Mouse (Mus musculus) forebrain, embryonic 12.5 days (tissue): ENCODE data around the gene Gm6993. TPM values are rescaled to one million over a fixed set of nuclear protein-coding genes. Genes with fewer than 3 reads are reported as not detected.

Experiments used
- ATAC-seq: fragments of 200-750 bp; cut with Nextera tagmentation; 2 replicates; pipeline ENCODE4 v1.8.0; 2017; ENCODE audit warnings: moderate TSS enrichment; ENCODE audit not compliant: low FRiP score
- H3K27ac ChIP-seq: fragments of 300-500 bp; sonication (generic); 2 replicates; pipeline ENCODE4 v1.5.1; 2016; ENCODE audit warnings: mild to moderate bottlenecking
- H3K27me3 ChIP-seq: fragments of 300-500 bp; sonication (generic); 2 replicates; pipeline ENCODE4 v1.6.1; 2016; ENCODE audit warnings: mild to moderate bottlenecking
- H3K36me3 ChIP-seq: fragments of 300-500 bp; sonication (generic); replicated peaks from 2 replicates; pipeline ENCODE4 v1.6.1; 2016; ENCODE audit warnings: mild to moderate bottlenecking
- H3K4me1 ChIP-seq: fragments of 300-500 bp; sonication (generic); 2 replicates; pipeline ENCODE4 v1.6.1; 2016
- H3K4me2 ChIP-seq: fragments of 300-500 bp; sonication (generic); 2 replicates; pipeline ENCODE4 v1.6.1; 2016; ENCODE audit warnings: mild to moderate bottlenecking, moderate library complexity
- H3K4me3 ChIP-seq: fragments of 300-500 bp; sonication (generic); replicated peaks from 2 replicates; pipeline ENCODE4 v1.5.1; 2016; ENCODE audit warnings: mild to moderate bottlenecking
- H3K9ac ChIP-seq: fragments of 300-500 bp; sonication (generic); 2 replicates; pipeline ENCODE4 v1.6.1; 2016; ENCODE audit warnings: mild to moderate bottlenecking
- H3K9me3 ChIP-seq: fragments of 300-500 bp; sonication (generic); 2 replicates; pipeline ENCODE4 v1.6.1; 2016
- WGBS: fragments of 180-500 bp; shearing (Covaris S2); methylation state at CpG from one replicate; pipeline ENCODE4 v1.1.7; 2016; 5-methylcytosine and 5-hydroxymethylcytosine counted together
- polyA plus RNA-seq: library from polyadenylated mRNA; unstranded; fragments of >200 nt; fragmentation: Nextera tagmentation; extraction: Ambion mirVana; gene quantifications from 2 replicates; pipeline ENCODE4 v1.2.1, GENCODE M21; 2016

The Gm6993 gene
- polyA plus RNA-seq, 1 experiment from 2014 or later: not detected

- H3K4me1 ChIP-seq: peaks cover 21% of the 10 kb centered on the region; the same call in 1 of the 2 replicates
- no peaks in the 10 kb centered on the region for H3K36me3 ChIP-seq
- peak overlapping the region; percentile 47; the same call in 1 of the 2 replicates for H3K27ac ChIP-seq
- peak overlapping the region; percentile 38 for H3K9ac ChIP-seq
- no peaks in the 10 kb centered on the region for H3K9me3 ChIP-seq
- peak; percentile 63 for ATAC-seq
- H3K4me2 ChIP-seq: peak overlapping the region; percentile 69
- H3K4me3 ChIP-seq: peak overlapping the region; percentile 43
- H3K27me3 ChIP-seq: peaks cover 58% of the 10 kb centered on the region
- WGBS: under 1% methylated on average over 50 of the region's 50 CpGs
Observed at GRCm38 (mm10) chr12:31265722-31266431, 25.3 kb downstream of the Gm6993 start.

DNA sequence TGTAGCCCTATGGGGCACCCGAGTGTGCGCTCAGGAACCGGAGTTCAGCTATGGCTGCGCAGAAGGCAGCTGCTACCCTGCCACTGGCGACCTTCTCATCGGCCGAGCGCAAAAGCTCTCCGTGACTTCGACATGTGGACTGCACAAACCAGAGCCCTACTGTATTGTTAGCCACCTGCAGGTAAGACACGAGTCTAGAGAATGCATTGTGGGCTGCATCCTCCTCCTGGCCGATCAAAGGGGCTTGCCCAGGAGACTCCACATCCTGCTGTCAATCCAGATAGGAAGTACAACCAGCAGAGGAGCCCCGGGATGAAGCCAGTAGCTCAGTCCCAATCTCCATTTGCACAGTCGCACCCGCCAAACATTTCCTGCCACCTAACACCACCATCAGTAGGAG, 26.1 kb downstream of the Gm6993 start:
- ATAC-seq: no peak
- Histone ChIP-seq H3K9me3 (no peaks in the 10 kb centered on the region), H3K4me1 (peaks cover 22% of the 10 kb centered on the region), H3K36me3 (no peaks in the 10 kb centered on the region), H3K9ac (peak overlapping the region; percentile 25; the same call in 1 of the 2 replicates), H3K27ac (no peak overlapping the region), H3K4me2 (peak overlapping the region; percentile 69), H3K4me3 (peak overlapping the region; percentile 43), H3K27me3 (peaks cover 58% of the 10 kb centered on the region)
- WGBS: 4% methylated on average over 15 of the region's 15 CpGs

GRCm38 (mm10) chr12:31267363-31267762, 26.8 kb downstream of the Gm6993 start:
- Histone ChIP-seq H3K4me2 (0 out of 2 replicates have a peak overlapping the region, but pooled peaks have one; percentile 69), H3K4me3 (no peak overlapping the region)

GRCm38 (mm10) chr12:31268315-31268714, 27.7 kb downstream of the Gm6993 start:
- Histone ChIP-seq H3K4me3 (no peak overlapping the region), H3K9me3 (no peaks in the 10 kb centered on the region), H3K27ac (no peak overlapping the region), H3K36me3 (no peaks in the 10 kb centered on the region), H3K4me1 (peaks cover 28% of the 10 kb centered on the region), H3K9ac (no peak overlapping the region), H3K27me3 (peaks cover 46% of the 10 kb centered on the region), H3K4me2 (no peak overlapping the region)
- ATAC-seq: no peak
- 81% methylated on average over 3 of the region's 3 CpGs for WGBS

More at GRCm38 (mm10) chr12:31267363-31267762, 26.8 kb downstream of the Gm6993 start:
- no peak overlapping the region for H3K9ac ChIP-seq
- no peak for ATAC-seq
- no peaks in the 10 kb centered on the region for H3K36me3 ChIP-seq
- H3K27me3 ChIP-seq: peaks cover 54% of the 10 kb centered on the region
- WGBS: 62% methylated on average over 4 of the region's 4 CpGs
- no peaks in the 10 kb centered on the region for H3K9me3 ChIP-seq
- H3K27ac ChIP-seq: no peak overlapping the region
- H3K4me1 ChIP-seq: peaks cover 28% of the 10 kb centered on the region

GRCm38 (mm10) chr12:31269020-31269597, 28.5 kb downstream of the Gm6993 start:
- H3K9me3 ChIP-seq: no peaks in the 10 kb centered on the region
- peaks cover 28% of the 10 kb centered on the region for H3K4me1 ChIP-seq
- H3K4me3 ChIP-seq: no peak overlapping the region
- no peak overlapping the region for H3K9ac ChIP-seq
- peaks cover 39% of the 10 kb centered on the region for H3K27me3 ChIP-seq
- no peaks in the 10 kb centered on the region for H3K36me3 ChIP-seq
- no peak for ATAC-seq
- H3K27ac ChIP-seq: no peak overlapping the region
- 78% methylated on average over 12 of the region's 12 CpGs for WGBS
- no peak overlapping the region for H3K4me2 ChIP-seq

DNA sequence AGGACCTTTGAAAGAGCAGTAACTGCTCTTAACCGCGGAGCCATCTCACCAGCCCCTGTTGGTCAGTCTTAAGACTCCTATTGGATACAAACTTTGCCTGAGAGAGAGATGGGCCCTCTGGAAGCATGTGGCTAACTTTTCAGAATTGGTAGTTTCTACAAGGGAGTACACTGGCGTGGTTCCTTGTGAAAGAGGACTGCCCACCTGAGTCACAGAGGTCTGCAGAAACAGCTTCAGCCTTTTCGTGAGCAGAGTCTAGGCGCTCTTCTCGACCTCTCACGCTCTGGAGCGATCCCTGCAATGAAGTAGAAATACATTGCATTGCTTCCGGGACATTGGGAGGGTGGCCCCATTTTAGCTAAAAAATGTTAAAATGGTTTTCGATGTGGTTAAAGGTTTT, 29.8 kb downstream of the Gm6993 start:
- no peak overlapping the region for H3K4me3 ChIP-seq
- H3K27me3 ChIP-seq: peaks cover 27% of the 10 kb centered on the region
- no peak overlapping the region for H3K27ac ChIP-seq
- H3K9me3 ChIP-seq: no peaks in the 10 kb centered on the region
- no peak overlapping the region for H3K4me2 ChIP-seq
- no peak for ATAC-seq
- no peaks in the 10 kb centered on the region for H3K36me3 ChIP-seq
- H3K9ac ChIP-seq: no peak overlapping the region
- peaks cover 20% of the 10 kb centered on the region for H3K4me1 ChIP-seq
- 88% methylated on average over 10 of the region's 10 CpGs for WGBS

DNA sequence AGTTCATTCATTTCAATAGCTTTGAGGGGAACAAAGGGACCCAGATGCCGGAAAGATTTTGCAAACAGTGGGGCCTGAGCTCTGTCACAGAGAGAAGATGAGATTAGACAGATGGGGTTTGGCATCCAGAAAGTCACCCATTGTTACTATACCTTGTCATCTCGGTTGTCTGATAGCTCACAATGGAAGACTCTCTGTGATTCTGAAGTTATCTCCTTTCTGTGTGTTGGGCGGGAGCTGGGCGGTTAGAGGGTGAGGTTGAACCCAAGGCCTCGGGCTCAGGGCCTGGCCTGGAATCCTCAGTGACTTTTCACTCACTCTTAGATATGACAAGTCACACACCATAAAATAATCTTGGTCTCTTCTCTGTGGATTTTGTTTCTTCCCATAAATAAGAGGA, 30.2 kb downstream of the Gm6993 start:
- Histone ChIP-seq H3K9me3 (no peaks in the 10 kb centered on the region), H3K4me2 (no peak overlapping the region), H3K27ac (no peak overlapping the region), H3K4me3 (no peak overlapping the region), H3K27me3 (peaks cover 23% of the 10 kb centered on the region), H3K4me1 (peaks cover 16% of the 10 kb centered on the region), H3K9ac (no peak overlapping the region), H3K36me3 (no peaks in the 10 kb centered on the region)
- 71% methylated on average over 5 of the region's 5 CpGs for WGBS
- ATAC-seq: no peak

DNA sequence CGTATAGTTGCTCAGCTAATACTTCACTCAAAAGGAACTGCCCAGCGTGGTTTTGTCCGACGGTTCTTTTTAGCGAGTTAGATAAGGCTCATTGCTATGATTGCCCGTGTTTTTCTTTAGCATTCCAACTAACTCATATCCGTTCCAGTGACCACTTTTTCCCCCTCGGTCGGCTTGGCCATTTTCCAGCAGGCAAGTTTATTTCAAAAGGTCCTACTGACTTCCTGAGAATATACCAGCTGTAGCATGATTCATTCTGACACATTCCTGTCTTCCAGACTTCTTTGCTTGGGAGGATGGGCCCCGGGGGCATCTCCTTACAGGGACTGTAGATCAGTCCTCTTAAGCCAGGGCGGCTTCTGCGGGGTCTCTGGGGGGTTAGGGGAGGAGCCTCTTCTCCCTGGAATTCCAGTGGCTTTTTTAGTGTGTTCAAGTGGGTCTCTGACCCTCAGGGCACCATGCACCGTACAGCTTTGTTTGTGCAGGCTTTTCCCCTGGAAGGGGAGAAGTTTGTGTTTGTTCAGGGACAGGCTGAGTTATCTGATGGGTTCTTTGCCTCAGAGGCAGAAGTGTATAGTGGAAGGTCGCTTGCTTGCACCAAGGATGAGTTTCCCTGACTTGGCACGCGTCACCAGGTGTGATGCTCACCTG, 30.9 kb downstream of the Gm6993 start:
- H3K4me2 ChIP-seq: no peak overlapping the region
- H3K27me3 ChIP-seq: peaks cover 16% of the 10 kb centered on the region
- peaks cover 10% of the 10 kb centered on the region for H3K4me1 ChIP-seq
- H3K36me3 ChIP-seq: no peaks in the 10 kb centered on the region
- no peaks in the 10 kb centered on the region for H3K9me3 ChIP-seq
- ATAC-seq: no peak
- 58% methylated on average over 16 of the region's 16 CpGs for WGBS
- no peak overlapping the region for H3K27ac ChIP-seq
- no peak overlapping the region for H3K4me3 ChIP-seq
- no peak overlapping the region for H3K9ac ChIP-seq

DNA sequence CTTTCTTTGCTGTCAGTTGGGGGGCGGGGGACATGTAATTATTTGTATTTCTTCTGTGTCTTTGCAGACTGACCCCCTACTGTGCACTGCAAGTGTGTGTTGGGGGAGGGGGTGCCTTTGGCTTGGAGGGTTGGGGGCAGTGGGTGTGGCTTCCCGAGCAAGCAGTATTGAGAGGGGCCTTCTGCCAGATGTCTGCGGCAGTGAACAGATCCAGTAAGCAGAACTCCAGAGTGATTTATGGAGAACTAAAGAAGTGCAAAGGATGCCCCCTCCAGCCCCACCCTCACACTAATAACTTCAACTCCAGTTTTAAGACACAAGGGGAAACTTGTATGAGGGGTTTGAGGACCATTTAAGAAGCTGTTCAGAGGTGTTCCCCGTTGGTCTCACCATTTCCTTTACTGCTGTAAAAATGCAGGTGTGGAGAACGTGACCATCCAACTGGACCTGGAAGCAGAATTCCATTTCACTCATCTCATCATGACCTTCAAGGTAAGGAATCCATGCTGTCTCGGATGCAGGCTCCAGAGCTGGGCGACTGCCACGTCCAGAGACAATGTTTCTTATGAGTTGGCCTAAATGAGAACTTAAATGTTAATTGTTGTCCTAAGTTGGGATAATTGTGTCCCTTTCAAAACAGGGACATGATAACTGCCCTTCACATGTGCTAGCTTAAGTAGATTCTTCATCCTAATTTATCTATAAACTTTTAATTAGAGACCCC, 31.6 kb downstream of the Gm6993 start:
- H3K9me3 ChIP-seq: no peaks in the 10 kb centered on the region
- WGBS: 65% methylated on average over 8 of the region's 8 CpGs
- no peak overlapping the region for H3K4me2 ChIP-seq
- no peak for ATAC-seq
- H3K27ac ChIP-seq: no peak overlapping the region
- H3K36me3 ChIP-seq: no peaks in the 10 kb centered on the region
- H3K4me1 ChIP-seq: peaks cover 6% of the 10 kb centered on the region; the same call in 1 of the 2 replicates
- no peak overlapping the region for H3K9ac ChIP-seq
- H3K27me3 ChIP-seq: peaks cover 9% of the 10 kb centered on the region
- no peak overlapping the region for H3K4me3 ChIP-seq

GRCm38 (mm10) chr12:31272846-31273245, 32.3 kb downstream of the Gm6993 start:
- Histone ChIP-seq H3K27ac (no peak overlapping the region), H3K27me3 (peaks cover 2% of the 10 kb centered on the region), H3K9me3 (no peaks in the 10 kb centered on the region), H3K4me3 (no peak overlapping the region), H3K9ac (no peak overlapping the region), H3K36me3 (no peaks in the 10 kb centered on the region), H3K4me1 (peaks cover 6% of the 10 kb centered on the region; the same call in 1 of the 2 replicates), H3K4me2 (no peak overlapping the region)
- no peak for ATAC-seq
- WGBS: 64% methylated on average over 2 of the region's 2 CpGs

- WGBS: 91% methylated on average over 7 of the region's 7 CpGs
- ATAC-seq: no peak
- H3K4me1 ChIP-seq: peaks cover 6% of the 10 kb centered on the region; the same call in 1 of the 2 replicates
- H3K4me2 ChIP-seq: no peak overlapping the region
- no peak overlapping the region for H3K27ac ChIP-seq
- no peak overlapping the region for H3K9ac ChIP-seq
- H3K27me3 ChIP-seq: no peaks in the 10 kb centered on the region
- H3K4me3 ChIP-seq: no peak overlapping the region
- H3K9me3 ChIP-seq: no peaks in the 10 kb centered on the region
- no peaks in the 10 kb centered on the region for H3K36me3 ChIP-seq
Observed at GRCm38 (mm10) chr12:31273646-31274045, 33.1 kb downstream of the Gm6993 start.

DNA sequence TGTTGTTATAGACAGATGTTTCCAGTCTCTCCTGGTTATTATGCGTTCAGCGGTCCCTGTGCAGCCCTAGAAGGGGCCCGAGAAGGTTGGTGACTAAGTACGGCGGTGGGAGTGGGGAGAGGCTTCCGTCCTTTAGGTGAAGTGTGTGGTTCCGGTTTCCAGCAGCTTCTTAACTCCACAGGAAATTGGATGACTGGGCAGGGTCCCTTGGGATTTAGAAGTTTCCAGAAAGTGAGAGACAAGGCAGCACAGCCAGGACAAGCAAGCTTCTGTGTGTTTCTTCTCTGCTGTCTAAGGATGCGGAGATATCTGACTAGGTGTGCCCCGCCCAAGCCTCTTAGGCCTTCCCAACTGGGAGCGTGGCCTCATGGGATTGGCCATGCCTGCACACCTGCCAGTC, 34.8 kb downstream of the Gm6993 start:
- H3K4me2 ChIP-seq: no peak overlapping the region
- WGBS: 91% methylated on average over 10 of the region's 10 CpGs
- H3K4me1 ChIP-seq: peaks cover 6% of the 10 kb centered on the region; the same call in 1 of the 2 replicates
- H3K36me3 ChIP-seq: no peaks in the 10 kb centered on the region
- no peaks in the 10 kb centered on the region for H3K9me3 ChIP-seq
- no peak overlapping the region for H3K4me3 ChIP-seq
- no peak overlapping the region for H3K9ac ChIP-seq
- H3K27ac ChIP-seq: no peak overlapping the region
- H3K27me3 ChIP-seq: no peaks in the 10 kb centered on the region
- ATAC-seq: no peak
